Mouse (Mus musculus): ENCODE measurements around the gene Cep164.
A peak's percentile ranks its signal among the peaks of the same experiment; 100 is the strongest.
"Not testable (repeated sequence)": the region's sequence is repeated elsewhere in the genome, so short reads cannot be mapped to it uniquely, and the experiment has no call there.

The Cep164 gene

GRCm38 (mm10) chr9:45828291-45828963, at the start of gene Cep164:
Gene Cep164 (minus strand): TSS chr9:45828691.
- peak; percentile 93 for DNase-seq

GRCm38 (mm10) chr9:45877928-45878327, 49.4 kb upstream of the Cep164 start:
- DNase-seq = peak; percentile 26

- DNase-seq = no peak
These were observed 41.8 kb upstream of the Cep164 start for GRCm38 (mm10) chr9:45870265-45870664.

GRCm38 (mm10) chr9:45869181-45869580, 40.7 kb upstream of the Cep164 start:
- no peak for DNase-seq

GRCm38 (mm10) chr9:45861813-45862212, 33.3 kb upstream of the Cep164 start:
- no peak for DNase-seq

GRCm38 (mm10) chr9:45859364-45859763, 30.9 kb upstream of the Cep164 start:
- no peak for DNase-seq

- DNase-seq = no peak
These were observed 25.6 kb upstream of the Cep164 start for GRCm38 (mm10) chr9:45854136-45854535.

- DNase-seq = no peak
These were observed 25.2 kb upstream of the Cep164 start for GRCm38 (mm10) chr9:45853695-45854094.

GRCm38 (mm10) chr9:45851776-45852175, 23.3 kb upstream of the Cep164 start:
- DNase-seq = no peak

GRCm38 (mm10) chr9:45851330-45851729, 22.8 kb upstream of the Cep164 start:
- no peak for DNase-seq

GRCm38 (mm10) chr9:45850528-45851155, 22.2 kb upstream of the Cep164 start:
- no peak for DNase-seq

GRCm38 (mm10) chr9:45849528-45850408, 21.3 kb upstream of the Cep164 start:
- DNase-seq = no peak

GRCm38 (mm10) chr9:45846891-45847460, 18.5 kb upstream of the Cep164 start:
- DNase-seq = no peak

GRCm38 (mm10) chr9:45846176-45846575, 17.7 kb upstream of the Cep164 start:
- DNase-seq = not testable (repeated sequence)

- no peak for DNase-seq
These were observed 17.1 kb upstream of the Cep164 start for GRCm38 (mm10) chr9:45845541-45845940.

GRCm38 (mm10) chr9:45843780-45844179, 15.3 kb upstream of the Cep164 start:
- DNase-seq = no peak

GRCm38 (mm10) chr9:45843007-45843406, 14.5 kb upstream of the Cep164 start:
- no peak for DNase-seq

GRCm38 (mm10) chr9:45841458-45841857, 13.0 kb upstream of the Cep164 start:
- DNase-seq = no peak

- no peak for DNase-seq
These were observed 11.8 kb upstream of the Cep164 start for GRCm38 (mm10) chr9:45840331-45840730.

GRCm38 (mm10) chr9:45839982-45840300, 11.4 kb upstream of the Cep164 start:
- no peak for DNase-seq

- DNase-seq = no peak
These were observed 10.9 kb upstream of the Cep164 start for GRCm38 (mm10) chr9:45839139-45839981.

GRCm38 (mm10) chr9:45838434-45839138, 10.1 kb upstream of the Cep164 start, which contains the start of gene Bace1:
Gene Bace1 (plus strand): TSS chr9:45838580.
- peak; percentile 82 for DNase-seq
